8 mouse cellular contexts compared by ENCODE assay signal in genomic region chr17:45626577-45627134, GRCm38 (mm10). TPM values are rescaled to one million over a fixed set of nuclear protein-coding genes. Genes with fewer than 3 reads are reported as not detected.
A peak's percentile ranks its signal among the peaks of the same experiment; 100 is the strongest.
DNase-seq lines count a peak whose midpoint lies in the region; ATAC-seq and TF ChIP-seq lines count a peak whose summit lies in the region.

No protein-coding gene starts in this region.

- H3K27ac ChIP-seq in forebrain, embryonic 13.5 days: no peak overlapping the region
- H3K27ac ChIP-seq in layer of hippocampus, adult 2 months: no peak overlapping the region
- H3K27ac ChIP-seq in neural tube, embryonic 15.5 days (replicated peaks): no peak overlapping the region

- DNase-seq in MEL-GATA-1-ER (ENCODE audit: extremely low read depth, low read depth): peak; percentile 82
- DNase-seq in heart, postnatal 36 days: peak; percentile 66 to 74
- peak; percentile 72 to 79 for DNase-seq in layer of hippocampus, adult 2 months (ENCODE audit: low spot score in 2 of 2)
- peak; percentile 63 to 73 for DNase-seq in lung, adult 18-20 months
- DNase-seq in thymus, postnatal 10 days (ENCODE audit: low spot score in 2 of 2): peak; percentile 69 to 86

- no peak overlapping the region for H3K4me3 ChIP-seq in forebrain, embryonic 13.5 days
- H3K4me3 ChIP-seq in layer of hippocampus, adult 2 months: peak overlapping the region; percentile 38
- H3K4me3 ChIP-seq in neural tube, embryonic 15.5 days (replicated peaks): 0 out of 2 replicates have a peak overlapping the region, but pooled peaks have one; percentile 6

- intact Hi-C loops in heart, postnatal 36 days (cut with DNase I): loop anchor here (1.0 kb wide), 1 partner anchor 45 kb away; no protein-coding TSS in a partner anchor

- no peak overlapping the region for H3K9ac ChIP-seq in forebrain, embryonic 13.5 days
- H3K9ac ChIP-seq in neural tube, embryonic 15.5 days (replicated peaks): no peak overlapping the region

- WGBS in forebrain, embryonic 13.5 days: 21% methylated on average over 15 of the region's 15 CpGs
- WGBS in neural tube, embryonic 15.5 days: 30% methylated on average over 15 of the region's 15 CpGs

- peak overlapping the region; percentile 39 for H3K4me2 ChIP-seq in forebrain, embryonic 13.5 days
- H3K4me2 ChIP-seq in neural tube, embryonic 15.5 days: peak overlapping the region; percentile 37

- peak; percentile 26; the same call in 1 of the 2 replicates for ATAC-seq in cerebellum, adult (ENCODE audit: insufficient number of reproducible peaks, low FRiP score, low TSS enrichment)
- no peak for ATAC-seq in forebrain, embryonic 13.5 days
- no peak for ATAC-seq in neural tube, embryonic 15.5 days (ENCODE audit: low FRiP score)

- peaks cover 17% of the 10 kb centered on the region for H3K4me1 ChIP-seq in forebrain, embryonic 13.5 days
- peaks cover 16% of the 10 kb centered on the region for H3K4me1 ChIP-seq in neural tube, embryonic 15.5 days

- no peaks in the 10 kb centered on the region for H3K36me3 ChIP-seq in forebrain, embryonic 13.5 days (ENCODE audit: poor library complexity, severe bottlenecking)
- no peaks in the 10 kb centered on the region for H3K36me3 ChIP-seq in neural tube, embryonic 15.5 days

- peak; percentile 98 for TF ChIP-seq CTCF in layer of hippocampus, adult 2 months (conservative IDR thresholded peaks at IDR 0.05)

- peaks cover 6% of the 10 kb centered on the region; the same call in 1 of the 2 replicates for H3K27me3 ChIP-seq in forebrain, embryonic 13.5 days
- no peaks in the 10 kb centered on the region for H3K27me3 ChIP-seq in neural tube, embryonic 15.5 days (replicated peaks)

- no peaks in the 10 kb centered on the region for H3K9me3 ChIP-seq in forebrain, embryonic 13.5 days (replicated peaks)
- H3K9me3 ChIP-seq in neural tube, embryonic 15.5 days (replicated peaks): no peaks in the 10 kb centered on the region

RNA-seq across cellular contexts. Expression of gene Mymx, which starts 24.8 kb away (rescaled TPM):
- not detected in 2 replicates for polyA plus RNA-seq in forebrain, embryonic 13.5 days (2015; fragmentation: Nextera tagmentation; extraction: Ambion mirVana)
- not detected for total RNA-seq in heart, postnatal 36 days (2021)
- total RNA-seq in layer of hippocampus, adult 2 months (2021): not detected
- 1.5 and 1.6 TPM in 2 replicates for polyA plus RNA-seq in neural tube, embryonic 15.5 days (2015; fragmentation: Nextera tagmentation; extraction: Ambion mirVana)

RNA-seq across cellular contexts. Expression of gene Slc29a1, which starts 27.2 kb away (rescaled TPM):
- 47.2 and 51.9 TPM in 2 replicates for polyA plus RNA-seq in forebrain, embryonic 13.5 days (2015; fragmentation: Nextera tagmentation; extraction: Ambion mirVana)
- total RNA-seq in heart, postnatal 36 days (2021): 10 to 100 TPM; 66.7 to 73.5 TPM
- total RNA-seq in layer of hippocampus, adult 2 months (2021): 10 to 100 TPM; 21.1 to 23.0 TPM
- 42.8 and 77.5 TPM in 2 replicates for polyA plus RNA-seq in neural tube, embryonic 15.5 days (2015; fragmentation: Nextera tagmentation; extraction: Ambion mirVana)

RNA-seq across cellular contexts. Expression of gene Capn11, which starts 32.5 kb away (rescaled TPM):
- polyA plus RNA-seq in forebrain, embryonic 13.5 days (2015; fragmentation: Nextera tagmentation; extraction: Ambion mirVana): 0.30 and 0.72 TPM in 2 replicates
- not detected for total RNA-seq in heart, postnatal 36 days (2021)
- under 1 TPM; 0.28 to 0.44 TPM for total RNA-seq in layer of hippocampus, adult 2 months (2021)
- polyA plus RNA-seq in neural tube, embryonic 15.5 days (2015; fragmentation: Nextera tagmentation; extraction: Ambion mirVana): 0.77 and 1.2 TPM in 2 replicates

RNA-seq across cellular contexts. Expression of gene Hsp90ab1, which starts 53.6 kb away (rescaled TPM):
- polyA plus RNA-seq in forebrain, embryonic 13.5 days (2015; fragmentation: Nextera tagmentation; extraction: Ambion mirVana): 1,763 and 1,849 TPM in 2 replicates
- 1,000 to 10,000 TPM; 1,126 to 1,337 TPM for total RNA-seq in heart, postnatal 36 days (2021)
- 1,000 to 10,000 TPM; 1,695 to 1,765 TPM for total RNA-seq in layer of hippocampus, adult 2 months (2021)
- polyA plus RNA-seq in neural tube, embryonic 15.5 days (2015; fragmentation: Nextera tagmentation; extraction: Ambion mirVana): 1,466 and 1,575 TPM in 2 replicates

RNA-seq across cellular contexts. Expression of gene Mrpl14, which starts 59.5 kb away (rescaled TPM):
- 116 and 125 TPM in 2 replicates for polyA plus RNA-seq in forebrain, embryonic 13.5 days (2015; fragmentation: Nextera tagmentation; extraction: Ambion mirVana)
- 100 to 1,000 TPM; 140 to 155 TPM for total RNA-seq in heart, postnatal 36 days (2021)
- 10 to 100 TPM; 34.8 to 43.5 TPM for total RNA-seq in layer of hippocampus, adult 2 months (2021)
- polyA plus RNA-seq in neural tube, embryonic 15.5 days (2015; fragmentation: Nextera tagmentation; extraction: Ambion mirVana): 129 and 132 TPM in 2 replicates
